ENCODE assay signal across 15 mouse cellular contexts in genomic region chr13:38078836-38079235, GRCm38 (mm10).
"Had no signal": no experiment of that assay in that cellular context is flagged by ENCODE, and none has a peak within 500 bp of the region (broad histone marks: within the 10 kb centered on the region; RNA-seq: fewer than 3 reads in every experiment).

No protein-coding gene starts in this region.

- DNase-seq: kidney, adult 9 months; liver, embryonic 13.5 days; liver, postnatal 0 days; lung, postnatal 14 days; right cerebral cortex, adult 18-20 months; right cerebral cortex, postnatal 25 days; thymus, adult 2 months; thymus, postnatal 25 days had no signal

- ATAC-seq: liver, postnatal 0 days; midbrain, embryonic 13.5 days had no signal

- H3K4me2 ChIP-seq: limb, embryonic 15.5 days; liver, embryonic 13.5 days; lung, embryonic 15.5 days; midbrain, embryonic 13.5 days; stomach, embryonic 15.5 days had no signal

- H3K4me1 ChIP-seq: midbrain, embryonic 13.5 days had no signal

- H3K4me3 ChIP-seq: left cerebral cortex, adult 2 months; limb, embryonic 15.5 days; liver, embryonic 13.5 days; lung, embryonic 15.5 days; midbrain, embryonic 13.5 days; stomach, embryonic 15.5 days had no signal

- H3K36me3 ChIP-seq: limb, embryonic 15.5 days; liver, embryonic 13.5 days; lung, embryonic 15.5 days; midbrain, embryonic 13.5 days; stomach, embryonic 15.5 days had no signal

- H3K9ac ChIP-seq: limb, embryonic 15.5 days; liver, embryonic 13.5 days; liver, postnatal 0 days; lung, embryonic 15.5 days; midbrain, embryonic 13.5 days; stomach, embryonic 15.5 days had no signal

- H3K9me3 ChIP-seq: limb, embryonic 15.5 days; liver, embryonic 13.5 days; lung, embryonic 15.5 days; midbrain, embryonic 13.5 days; stomach, embryonic 15.5 days had no signal

- H3K27ac ChIP-seq: kidney, postnatal 0 days; left cerebral cortex, adult 2 months; limb, embryonic 15.5 days; liver, embryonic 13.5 days; lung, embryonic 15.5 days; macrophage; midbrain, embryonic 13.5 days; stomach, embryonic 15.5 days had no signal

- H3K27me3 ChIP-seq: limb, embryonic 15.5 days; lung, embryonic 15.5 days; midbrain, embryonic 13.5 days; stomach, embryonic 15.5 days had no signal
